Mouse (Mus musculus) MEL (cell line): ENCODE measurements around the gene Dpf2.

ENCODE experiments used
- CTCF ChIP-seq, 3 experiments: IDR thresholded peaks in 2 of 3; conservative IDR thresholded peaks in 1 of 3; 2 replicates each; pipeline ENCODE4 v1.5.1; 2011 to 2012; ENCODE audit warnings: low read length in 3 of 3, low read depth in 2 of 3, mild to moderate bottlenecking in 2 of 3, improper control_type of control experiment in 1 of 3, inconsistent platforms in 1 of 3, mixed read lengths in 1 of 3, moderate library complexity in 1 of 3; ENCODE audit not compliant: control insufficient read depth in 1 of 3, insufficient read depth in 1 of 3, poor library complexity in 1 of 3, severe bottlenecking in 1 of 3
- ELF1 ChIP-seq: IDR thresholded peaks from 2 replicates; pipeline ENCODE4 v1.6.1; 2014; ENCODE audit warnings: low read depth, mild to moderate bottlenecking, inconsistent platforms, low read length, improper control_type of control experiment, moderate library complexity
- POLR2A ChIP-seq, 2 experiments: IDR thresholded peaks; 2 replicates each; pipeline ENCODE4 v1.6.1; 2011 to 2012; ENCODE audit warnings: low read length in 2 of 2, mild to moderate bottlenecking in 2 of 2, control low read depth in 1 of 2, improper control_type of control experiment in 1 of 2, low read depth in 1 of 2, moderate library complexity in 1 of 2; ENCODE audit not compliant: control insufficient read depth in 1 of 2, insufficient read depth in 1 of 2, poor library complexity in 1 of 2
- TCF12 ChIP-seq: IDR thresholded peaks from 2 replicates; pipeline ENCODE4 v1.6.1; 2014; ENCODE audit warnings: low read depth, mild to moderate bottlenecking, inconsistent platforms, low read length, improper control_type of control experiment, moderate library complexity

DNA sequence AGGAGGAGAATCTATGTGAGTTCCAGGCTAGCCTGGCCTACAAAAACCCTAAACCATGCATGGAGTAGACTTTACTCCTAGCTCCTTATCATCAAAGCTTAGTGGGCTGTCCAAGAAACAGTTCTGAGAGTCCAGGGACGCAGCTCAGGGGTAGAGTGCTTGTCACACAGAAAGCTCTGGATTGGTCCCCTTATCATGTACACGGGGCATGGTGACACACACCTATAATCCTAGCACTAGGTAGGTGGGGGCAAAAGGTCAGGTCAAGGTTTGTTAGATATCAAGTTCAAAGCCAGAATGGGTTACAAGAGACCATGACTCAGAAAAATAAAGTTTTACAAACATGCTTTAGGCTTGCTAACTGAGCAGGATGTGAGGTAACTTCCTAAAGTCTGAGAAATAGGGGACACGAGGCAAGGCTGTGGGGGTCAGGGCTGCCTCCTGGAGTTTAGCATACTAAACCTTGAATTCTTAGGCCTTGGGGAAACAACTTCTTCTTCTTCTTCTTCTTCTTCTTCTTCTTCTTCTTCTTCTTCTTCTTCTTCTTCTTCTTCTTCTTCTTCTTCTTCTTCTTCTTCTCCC, 25.5 kb downstream of the Dpf2 start:
- TF ChIP-seq CTCF (IDR thresholded peaks at IDR 0.05 in 2 of 3, conservative IDR thresholded peaks at IDR 0.05 in 1 of 3; ENCODE audit: control insufficient read depth in 1 of 3, insufficient read depth in 1 of 3, low read depth in 2 of 3, low read length in 3 of 3, poor library complexity in 1 of 3, severe bottlenecking in 1 of 3), result no peak
- TF ChIP-seq ELF1, result no peak
- TF ChIP-seq POLR2A (IDR thresholded peaks at IDR 0.05; ENCODE audit: control insufficient read depth in 1 of 2, insufficient read depth in 1 of 2, low read depth in 1 of 2, low read length in 2 of 2, poor library complexity in 1 of 2), result no peak
- TF ChIP-seq TCF12, result no peak
